Mouse (Mus musculus): ENCODE results near the gene Gyg. TPM values are rescaled to one million over a fixed set of nuclear protein-coding genes. Genes with fewer than 3 reads are reported as not detected.

The Gyg gene
- polyA plus RNA-seq, 1 experiment from 2014 or later: 71.0 TPM

DNA sequence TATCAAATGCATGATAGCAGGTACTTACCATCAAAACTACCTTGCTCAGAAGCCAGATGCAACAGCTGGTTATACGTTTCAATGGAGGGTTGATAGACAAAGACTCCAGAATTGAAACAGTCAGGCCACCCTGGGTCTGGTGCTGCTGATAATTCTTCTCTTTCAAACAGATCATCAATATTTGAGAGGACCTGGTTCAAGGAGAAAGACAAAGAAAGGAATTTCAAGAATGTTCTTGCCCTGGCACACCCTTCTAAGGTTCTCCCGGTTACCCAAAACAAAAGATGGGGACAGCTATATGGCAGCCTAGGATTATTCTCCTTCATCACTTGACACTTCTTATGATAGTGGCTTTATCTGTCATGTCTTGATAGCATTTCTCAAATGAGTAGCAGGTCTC is 4.6 kb downstream of the Gyg start:
- H3K4me1 ChIP-seq (ENCODE audit: control insufficient read depth, insufficient read depth, low read length): 0 out of 2 replicates have a peak, but pooled peaks cover 3% of the 10 kb centered on the region
- WGBS: 63% methylated on average over 2 of the region's 2 CpGs
- no peaks in the 10 kb centered on the region for H3K27me3 ChIP-seq (ENCODE audit: control insufficient read depth, insufficient read depth, low read length)
- no peak overlapping the region for H3K4me2 ChIP-seq (replicated peaks; ENCODE audit: low read depth, low read length)
- H3K4me3 ChIP-seq (ENCODE audit: low read depth, low read length): no peak overlapping the region
- H3K36me3 ChIP-seq (ENCODE audit: control insufficient read depth, insufficient read depth, low read length): peaks cover 12% of the 10 kb centered on the region; the same call in 1 of the 2 replicates
- no peak overlapping the region for H3K9ac ChIP-seq (replicated peaks; ENCODE audit: low read depth, low read length)
- no peak overlapping the region for H3K27ac ChIP-seq (ENCODE audit: low read length)
- H3K9me3 ChIP-seq (ENCODE audit: control insufficient read depth, low read depth, low read length): no peaks in the 10 kb centered on the region
- no peak for ATAC-seq (ENCODE audit: insufficient number of reproducible peaks, insufficient read depth, low FRiP score, low read depth)

GRCm38 (mm10) chr3:20147647-20148046 is 7.5 kb downstream of the Gyg start:
- no peak overlapping the region for H3K4me2 ChIP-seq (replicated peaks; ENCODE audit: low read depth, low read length)
- no peak for ATAC-seq (ENCODE audit: insufficient number of reproducible peaks, insufficient read depth, low FRiP score, low read depth)
- H3K9ac ChIP-seq (replicated peaks; ENCODE audit: low read depth, low read length): no peak overlapping the region
- peaks cover 12% of the 10 kb centered on the region; the same call in 1 of the 2 replicates for H3K36me3 ChIP-seq (ENCODE audit: control insufficient read depth, insufficient read depth, low read length)
- H3K4me1 ChIP-seq (ENCODE audit: control insufficient read depth, insufficient read depth, low read length): 0 out of 2 replicates have a peak, but pooled peaks cover 3% of the 10 kb centered on the region
- no peaks in the 10 kb centered on the region for H3K27me3 ChIP-seq (ENCODE audit: control insufficient read depth, insufficient read depth, low read length)
- H3K27ac ChIP-seq (ENCODE audit: low read length): no peak overlapping the region
- WGBS: 86% methylated on average over 5 of the region's 5 CpGs
- H3K4me3 ChIP-seq (ENCODE audit: low read depth, low read length): no peak overlapping the region
- no peaks in the 10 kb centered on the region for H3K9me3 ChIP-seq (ENCODE audit: control insufficient read depth, low read depth, low read length)

DNA sequence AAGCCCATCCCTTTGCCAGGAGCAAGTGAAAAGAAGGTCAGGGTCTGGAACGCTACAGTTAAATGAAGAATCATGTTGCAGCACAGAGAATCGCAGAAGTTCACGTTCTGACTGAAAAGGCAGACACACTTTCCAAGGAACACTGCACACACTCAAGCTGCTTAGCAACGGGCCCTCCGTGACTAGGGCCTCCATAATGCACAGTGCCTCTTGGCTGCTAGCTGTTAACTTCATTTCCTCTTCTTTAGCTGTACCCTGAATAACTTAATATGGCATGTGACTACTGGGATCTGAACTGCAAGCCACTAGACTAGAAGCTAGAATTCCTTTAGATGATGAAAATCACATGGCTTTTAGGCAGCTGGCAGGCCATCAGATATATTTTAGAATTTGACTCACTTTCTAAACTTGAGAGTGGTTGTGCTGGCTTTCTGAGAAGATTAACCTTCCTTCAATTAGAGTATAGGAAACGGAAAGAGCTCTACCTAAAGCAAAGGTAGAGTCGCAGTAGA is 8.2 kb downstream of the Gyg start:
- Histone ChIP-seq H3K36me3 (ENCODE audit: control insufficient read depth, insufficient read depth, low read length) (peaks cover 12% of the 10 kb centered on the region; the same call in 1 of the 2 replicates), H3K27me3 (ENCODE audit: control insufficient read depth, insufficient read depth, low read length) (no peaks in the 10 kb centered on the region), H3K9ac (replicated peaks; ENCODE audit: low read depth, low read length) (no peak overlapping the region), H3K9me3 (ENCODE audit: control insufficient read depth, low read depth, low read length) (no peaks in the 10 kb centered on the region), H3K27ac (ENCODE audit: low read length) (no peak overlapping the region), H3K4me3 (ENCODE audit: low read depth, low read length) (no peak overlapping the region), H3K4me2 (replicated peaks; ENCODE audit: low read depth, low read length) (no peak overlapping the region), H3K4me1 (ENCODE audit: control insufficient read depth, insufficient read depth, low read length) (0 out of 2 replicates have a peak, but pooled peaks cover 3% of the 10 kb centered on the region)
- 68% methylated on average over 7 of the region's 7 CpGs for WGBS
- ATAC-seq (ENCODE audit: insufficient number of reproducible peaks, insufficient read depth, low FRiP score, low read depth): no peak

DNA sequence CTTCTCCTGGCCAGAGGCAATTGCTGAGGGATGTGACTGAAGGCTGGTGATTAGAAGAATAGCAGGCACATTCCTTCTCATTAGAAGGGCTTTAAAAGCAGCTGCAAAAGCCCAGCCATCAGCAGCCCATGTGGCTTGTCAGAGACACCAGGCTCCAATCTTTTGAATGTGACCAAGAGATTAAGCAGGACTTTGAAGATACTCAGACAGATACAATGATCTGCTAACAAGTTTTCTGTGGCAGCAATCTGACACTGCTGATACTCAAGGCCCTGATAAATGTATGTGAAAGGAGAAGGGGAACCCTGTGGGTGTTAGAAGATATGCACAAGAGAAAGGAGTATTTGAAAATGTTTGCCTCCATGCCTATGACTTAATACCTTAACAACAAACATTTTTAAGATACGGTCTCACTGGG is 9.4 kb downstream of the Gyg start:
- 61% methylated on average over 1 of the region's 1 CpGs for WGBS
- no peak overlapping the region for H3K4me2 ChIP-seq (replicated peaks; ENCODE audit: low read depth, low read length)
- peak; percentile 14; the same call in 1 of the 2 replicates for ATAC-seq (ENCODE audit: insufficient number of reproducible peaks, insufficient read depth, low FRiP score, low read depth)
- 0 out of 2 replicates have a peak, but pooled peaks cover 3% of the 10 kb centered on the region for H3K4me1 ChIP-seq (ENCODE audit: control insufficient read depth, insufficient read depth, low read length)
- H3K4me3 ChIP-seq (ENCODE audit: low read depth, low read length): no peak overlapping the region
- H3K9me3 ChIP-seq (ENCODE audit: control insufficient read depth, low read depth, low read length): no peaks in the 10 kb centered on the region
- no peaks in the 10 kb centered on the region for H3K27me3 ChIP-seq (ENCODE audit: control insufficient read depth, insufficient read depth, low read length)
- H3K9ac ChIP-seq (replicated peaks; ENCODE audit: low read depth, low read length): no peak overlapping the region
- peaks cover 12% of the 10 kb centered on the region; the same call in 1 of the 2 replicates for H3K36me3 ChIP-seq (ENCODE audit: control insufficient read depth, insufficient read depth, low read length)
- no peak overlapping the region for H3K27ac ChIP-seq (ENCODE audit: low read length)

- H3K9ac ChIP-seq (replicated peaks; ENCODE audit: low read depth, low read length): no peak overlapping the region
- no peaks in the 10 kb centered on the region for H3K9me3 ChIP-seq (ENCODE audit: control insufficient read depth, low read depth, low read length)
- H3K4me2 ChIP-seq (replicated peaks; ENCODE audit: low read depth, low read length): no peak overlapping the region
- ATAC-seq (ENCODE audit: insufficient number of reproducible peaks, insufficient read depth, low FRiP score, low read depth): no peak
- H3K4me1 ChIP-seq (ENCODE audit: control insufficient read depth, insufficient read depth, low read length): 0 out of 2 replicates have a peak, but pooled peaks cover 3% of the 10 kb centered on the region
- H3K27me3 ChIP-seq (ENCODE audit: control insufficient read depth, insufficient read depth, low read length): no peaks in the 10 kb centered on the region
- 19% methylated on average over 2 of the region's 2 CpGs for WGBS
- H3K27ac ChIP-seq (ENCODE audit: low read length): no peak overlapping the region
- 0 out of 2 replicates have a peak, but pooled peaks cover 9% of the 10 kb centered on the region for H3K36me3 ChIP-seq (ENCODE audit: control insufficient read depth, insufficient read depth, low read length)
- H3K4me3 ChIP-seq (ENCODE audit: low read depth, low read length): no peak overlapping the region
Measured at GRCm38 (mm10) chr3:20144401-20144800, 10.7 kb downstream of the Gyg start.

- H3K4me2 ChIP-seq (replicated peaks; ENCODE audit: low read depth, low read length): no peak overlapping the region
- H3K27me3 ChIP-seq (ENCODE audit: control insufficient read depth, insufficient read depth, low read length): no peaks in the 10 kb centered on the region
- no peak for ATAC-seq (ENCODE audit: insufficient number of reproducible peaks, insufficient read depth, low FRiP score, low read depth)
- no peak overlapping the region for H3K27ac ChIP-seq (ENCODE audit: low read length)
- H3K9ac ChIP-seq (replicated peaks; ENCODE audit: low read depth, low read length): no peak overlapping the region
- H3K4me1 ChIP-seq (ENCODE audit: control insufficient read depth, insufficient read depth, low read length): 0 out of 2 replicates have a peak, but pooled peaks cover 3% of the 10 kb centered on the region
- peaks cover 5% of the 10 kb centered on the region; the same call in 1 of the 2 replicates for H3K36me3 ChIP-seq (ENCODE audit: control insufficient read depth, insufficient read depth, low read length)
- H3K9me3 ChIP-seq (ENCODE audit: control insufficient read depth, low read depth, low read length): no peaks in the 10 kb centered on the region
- no peak overlapping the region for H3K4me3 ChIP-seq (ENCODE audit: low read depth, low read length)
- 80% methylated on average over 3 of the region's 3 CpGs for WGBS
Measured at GRCm38 (mm10) chr3:20143726-20144125, 11.4 kb downstream of the Gyg start.

GRCm38 (mm10) chr3:20142576-20142975 is 12.5 kb downstream of the Gyg start:
- no peak overlapping the region for H3K27ac ChIP-seq (ENCODE audit: low read length)
- H3K27me3 ChIP-seq (ENCODE audit: control insufficient read depth, insufficient read depth, low read length): no peaks in the 10 kb centered on the region
- H3K4me1 ChIP-seq (ENCODE audit: control insufficient read depth, insufficient read depth, low read length): 0 out of 2 replicates have a peak, but pooled peaks cover 3% of the 10 kb centered on the region
- H3K4me2 ChIP-seq (replicated peaks; ENCODE audit: low read depth, low read length): no peak overlapping the region
- no peak overlapping the region for H3K9ac ChIP-seq (replicated peaks; ENCODE audit: low read depth, low read length)
- no peaks in the 10 kb centered on the region for H3K9me3 ChIP-seq (ENCODE audit: control insufficient read depth, low read depth, low read length)
- H3K36me3 ChIP-seq (ENCODE audit: control insufficient read depth, insufficient read depth, low read length): no peaks in the 10 kb centered on the region; the same call in 1 of the 2 replicates
- no peak for ATAC-seq (ENCODE audit: insufficient number of reproducible peaks, insufficient read depth, low FRiP score, low read depth)
- WGBS: 75% methylated on average over 3 of the region's 3 CpGs
- no peak overlapping the region for H3K4me3 ChIP-seq (ENCODE audit: low read depth, low read length)

DNA sequence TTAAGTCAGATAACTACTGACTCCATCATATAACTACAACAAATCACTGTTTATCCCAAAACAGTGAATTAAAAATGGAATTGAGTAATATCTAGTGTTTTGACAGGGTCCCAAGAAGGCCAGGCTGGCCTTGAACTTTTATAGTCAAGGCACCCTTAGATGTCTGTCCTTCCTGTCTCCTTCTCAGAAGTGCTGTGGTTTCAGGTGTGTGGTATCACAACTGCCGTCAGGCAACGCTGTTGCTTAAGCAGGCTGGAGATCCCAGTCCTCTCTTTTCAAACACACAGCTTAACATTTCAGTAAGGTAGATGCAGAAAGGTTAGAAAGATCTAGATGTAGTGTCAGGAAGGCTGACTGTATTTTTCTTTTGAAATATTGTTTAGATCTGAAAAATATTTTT is 13.0 kb downstream of the Gyg start:
- 0 out of 2 replicates have a peak, but pooled peaks cover 3% of the 10 kb centered on the region for H3K4me1 ChIP-seq (ENCODE audit: control insufficient read depth, insufficient read depth, low read length)
- no peak overlapping the region for H3K4me3 ChIP-seq (ENCODE audit: low read depth, low read length)
- H3K36me3 ChIP-seq (ENCODE audit: control insufficient read depth, insufficient read depth, low read length): no peaks in the 10 kb centered on the region; the same call in 1 of the 2 replicates
- H3K9ac ChIP-seq (replicated peaks; ENCODE audit: low read depth, low read length): no peak overlapping the region
- ATAC-seq (ENCODE audit: insufficient number of reproducible peaks, insufficient read depth, low FRiP score, low read depth): no peak
- H3K4me2 ChIP-seq (replicated peaks; ENCODE audit: low read depth, low read length): no peak overlapping the region
- H3K27me3 ChIP-seq (ENCODE audit: control insufficient read depth, insufficient read depth, low read length): no peaks in the 10 kb centered on the region
- 81% methylated on average over 2 of the region's 2 CpGs for WGBS
- H3K9me3 ChIP-seq (ENCODE audit: control insufficient read depth, low read depth, low read length): no peaks in the 10 kb centered on the region
- H3K27ac ChIP-seq (ENCODE audit: low read length): no peak overlapping the region
